Comparison of ENCODE assay signal across 25 mouse cellular contexts in genomic region chr4:134352929-134353328, GRCm38 (mm10). TPM values are rescaled to one million over a fixed set of nuclear protein-coding genes. Genes with fewer than 3 reads are reported as not detected.
DNase-seq lines count a peak whose midpoint lies in the region; ATAC-seq and TF ChIP-seq lines count a peak whose summit lies in the region.
"Had no signal": no experiment of that assay in that cellular context is flagged by ENCODE, and none has a peak within 500 bp of the region (broad histone marks: within the 10 kb centered on the region; RNA-seq: fewer than 3 reads in every experiment).

No protein-coding gene starts in this region.

- no peaks in the 10 kb centered on the region for H3K9me3 ChIP-seq in kidney, embryonic 16.5 days (ENCODE audit: low read length)
- H3K9me3 ChIP-seq in CH12.LX (replicated peaks; ENCODE audit: low read length), result peaks cover 9% of the 10 kb centered on the region
- H3K9me3 ChIP-seq in intestine, embryonic 16.5 days (ENCODE audit: control insufficient read depth, low read length), result no peaks in the 10 kb centered on the region
- no peaks in the 10 kb centered on the region for H3K9me3 ChIP-seq in forebrain, embryonic 12.5 days
- H3K9me3 ChIP-seq: forebrain, embryonic 10.5 days; heart, embryonic 13.5 days; hindbrain, embryonic 12.5 days; hindbrain, embryonic 15.5 days had no signal

- TF ChIP-seq RAD21 in CH12.LX (IDR thresholded peaks at IDR 0.05; ENCODE audit: low read depth, low read length), result no peak

- no peaks in the 10 kb centered on the region for H3K27me3 ChIP-seq in kidney, embryonic 16.5 days (ENCODE audit: insufficient read depth, low read length)
- no peaks in the 10 kb centered on the region for H3K27me3 ChIP-seq in CH12.LX (replicated peaks)
- H3K27me3 ChIP-seq in intestine, embryonic 16.5 days (replicated peaks; ENCODE audit: control insufficient read depth, insufficient read depth, low read length), result no peaks in the 10 kb centered on the region
- H3K27me3 ChIP-seq in forebrain, embryonic 12.5 days, result peaks cover 9% of the 10 kb centered on the region; the same call in 1 of the 2 replicates

- H3K4me3 ChIP-seq in kidney, embryonic 16.5 days (ENCODE audit: low read length), result no peak overlapping the region
- H3K4me3 ChIP-seq in CH12.LX (replicated peaks in 1 of 3; ENCODE audit: low read depth in 2 of 3, low read length in 2 of 3, poor library complexity in 1 of 3), result peak overlapping the region; percentile 61 to 64 (median 64)
- no peak overlapping the region for H3K4me3 ChIP-seq in intestine, embryonic 16.5 days (ENCODE audit: low read length)
- no peak overlapping the region for H3K4me3 ChIP-seq in forebrain, embryonic 12.5 days (replicated peaks)
- H3K4me3 ChIP-seq: forebrain, embryonic 10.5 days; heart, embryonic 13.5 days; hindbrain, embryonic 12.5 days; hindbrain, embryonic 15.5 days had no signal

- dilution Hi-C loops in CH12.LX (cut with MboI; ENCODE audit: extremely low pct_ligation_motif_present, extremely low pct_unique_long_range_greater_than_20kb, low sequenced_read_pairs), result no loop called here

- H3K36me3 ChIP-seq in kidney, embryonic 16.5 days (ENCODE audit: insufficient read depth, low read length), result no peaks in the 10 kb centered on the region
- peaks cover 0 to 17% of the 10 kb centered on the region in 2 experiments for H3K36me3 ChIP-seq in CH12.LX (replicated peaks in 1 of 2; ENCODE audit: control insufficient read depth in 1 of 2, insufficient read depth in 1 of 2, low read length in 1 of 2)
- H3K36me3 ChIP-seq in intestine, embryonic 16.5 days (ENCODE audit: control insufficient read depth, insufficient read depth, low read length), result no peaks in the 10 kb centered on the region
- H3K36me3 ChIP-seq in forebrain, embryonic 12.5 days (replicated peaks), result no peaks in the 10 kb centered on the region
- H3K36me3 ChIP-seq: forebrain, embryonic 10.5 days; heart, embryonic 13.5 days; hindbrain, embryonic 12.5 days; hindbrain, embryonic 15.5 days had no signal

- no peak for TF ChIP-seq POLR2A in CH12.LX (IDR thresholded peaks at IDR 0.05; ENCODE audit: low read depth, low read length)

- peaks cover 46% of the 10 kb centered on the region for H3K4me1 ChIP-seq in kidney, embryonic 16.5 days (ENCODE audit: insufficient read depth, low read length)
- peaks cover 27 to 51% of the 10 kb centered on the region in 2 experiments for H3K4me1 ChIP-seq in CH12.LX (ENCODE audit: control insufficient read depth in 1 of 2, insufficient read depth in 2 of 2)
- H3K4me1 ChIP-seq in intestine, embryonic 16.5 days (ENCODE audit: control insufficient read depth, insufficient read depth, low read length), result peaks cover 34% of the 10 kb centered on the region
- H3K4me1 ChIP-seq in forebrain, embryonic 12.5 days, result peaks cover 19% of the 10 kb centered on the region

- H3K79me2 ChIP-seq in CH12.LX (replicated peaks; ENCODE audit: control insufficient read depth, extremely low read depth, insufficient read depth, poor library complexity, severe bottlenecking), result no peaks in the 10 kb centered on the region

- TF ChIP-seq CTCF in CH12.LX (conservative IDR thresholded peaks at IDR 0.05 in 1 of 2, IDR thresholded peaks at IDR 0.05 in 1 of 2; ENCODE audit: low read depth in 2 of 2, low read length in 2 of 2), result no peak

- in situ Hi-C loops in CH12.LX (cut with MboI; ENCODE audit: low pct_ligation_motif_present, low pct_unique_long_range_greater_than_20kb, low sequenced_read_pairs), result loop anchor here (5.0 kb wide), 1 partner anchor 46 kb away; no protein-coding TSS in a partner anchor

- DNase-seq in kidney, postnatal 10 days, result no peak
- DNase-seq in CH12.LX (ENCODE audit: extremely low read depth) (peak; percentile 85), ZHBTc4 (ENCODE audit: low read depth, low spot score) (peak; percentile 41)
- no peak for DNase-seq in heart, adult 11 months
- DNase-seq: adrenal gland, postnatal 10 days; cerebellum, adult 11-12 months; cerebellum, adult 9-10 months; cerebellum, postnatal 14 days; forebrain, postnatal 0 days; gastrocnemius, postnatal 36 days; heart, postnatal 14 days; kidney, adult 18-20 months had no signal

- no peak overlapping the region for H3K4me2 ChIP-seq in kidney, embryonic 16.5 days (replicated peaks; ENCODE audit: low read depth, low read length)
- peak overlapping the region; percentile 99 for H3K4me2 ChIP-seq in CH12.LX (ENCODE audit: insufficient read depth, low read depth, poor library complexity, severe bottlenecking)
- H3K4me2 ChIP-seq in intestine, embryonic 16.5 days (ENCODE audit: low read depth, low read length), result no peak overlapping the region
- H3K4me2 ChIP-seq in forebrain, embryonic 12.5 days, result no peak overlapping the region
- H3K4me2 ChIP-seq: heart, embryonic 13.5 days; hindbrain, embryonic 12.5 days; hindbrain, embryonic 15.5 days had no signal

- no peak for ATAC-seq in kidney, embryonic 16.5 days (ENCODE audit: low FRiP score, low TSS enrichment)
- ATAC-seq in intestine, embryonic 16.5 days, result no peak
- no peak for ATAC-seq in cerebellum, adult (ENCODE audit: insufficient number of reproducible peaks, low FRiP score, low TSS enrichment)
- no peak for ATAC-seq in forebrain, embryonic 12.5 days (ENCODE audit: low FRiP score)
- ATAC-seq: CD4-positive, CD25-positive, alpha-beta regulatory T cell, adult 4 months; forebrain, embryonic 14.5 days; forebrain, postnatal 0 days had no signal

- no peak overlapping the region for H3K27ac ChIP-seq in kidney, embryonic 16.5 days (ENCODE audit: low read length)
- peak overlapping the region; percentile 81; the same call in 1 of the 2 replicates for H3K27ac ChIP-seq in CH12.LX (ENCODE audit: insufficient read depth, low read depth)
- peak overlapping the region; percentile 90 for H3K27ac ChIP-seq in intestine, embryonic 16.5 days (ENCODE audit: low read length)
- no peak overlapping the region for H3K27ac ChIP-seq in forebrain, embryonic 12.5 days
- H3K27ac ChIP-seq: heart, embryonic 13.5 days; hindbrain, embryonic 12.5 days; hindbrain, embryonic 15.5 days had no signal

- 33% methylated on average over 7 of the region's 7 CpGs for WGBS in kidney, embryonic 16.5 days
- 53% methylated on average over 7 of the region's 7 CpGs for WGBS in intestine, embryonic 16.5 days
- 86% methylated on average over 7 of the region's 7 CpGs for WGBS in forebrain, embryonic 12.5 days

- TF ChIP-seq EP300 in CH12.LX (IDR thresholded peaks at IDR 0.05; ENCODE audit: low read length), result no peak

- peak overlapping the region; percentile 8; the same call in 1 of the 2 replicates for H3K9ac ChIP-seq in kidney, embryonic 16.5 days (replicated peaks; ENCODE audit: low read length)
- H3K9ac ChIP-seq in CH12.LX (ENCODE audit: insufficient read depth, low read depth), result peak overlapping the region; percentile 45
- 0 out of 2 replicates have a peak overlapping the region, but pooled peaks have one; percentile 1 for H3K9ac ChIP-seq in intestine, embryonic 16.5 days (ENCODE audit: low read depth, low read length)
- no peak overlapping the region for H3K9ac ChIP-seq in forebrain, embryonic 12.5 days
- H3K9ac ChIP-seq: forebrain, postnatal 0 days; hindbrain, embryonic 12.5 days; hindbrain, embryonic 15.5 days had no signal

TF ChIP-seq in CH12.LX, 34 proteins besides CTCF, POLR2A, EP300 and RAD21 (continues in another document):
- TF ChIP-seq MAFK (IDR thresholded peaks at IDR 0.05; ENCODE audit: insufficient replicate concordance, low read length), result no peak
- no peak for TF ChIP-seq ZC3H11A (IDR thresholded peaks at IDR 0.05; ENCODE audit: low read depth, low read length)
- peak; percentile 78 for TF ChIP-seq SIN3A (IDR thresholded peaks at IDR 0.05; ENCODE audit: low read length)
- TF ChIP-seq TBP (conservative IDR thresholded peaks at IDR 0.05; ENCODE audit: low read depth, low read length), result peak; percentile 48; the same call in 1 of the 2 replicates
- no peak for TF ChIP-seq JUN (IDR thresholded peaks at IDR 0.05; ENCODE audit: insufficient read depth, low read depth, low read length)
- no peak for TF ChIP-seq UBTF (IDR thresholded peaks at IDR 0.05; ENCODE audit: low read depth, low read length)
- TF ChIP-seq GABPA (IDR thresholded peaks at IDR 0.05; ENCODE audit: insufficient replicate concordance, low read depth, low read length), result no peak
- TF ChIP-seq ETS1 (conservative IDR thresholded peaks at IDR 0.05; ENCODE audit: low read depth, low read length), result no peak
- 0 out of 2 replicates have a peak, but pooled peaks have one; percentile 1 for TF ChIP-seq ZMIZ1 (IDR thresholded peaks at IDR 0.05; ENCODE audit: low read depth, low read length)

RNA-seq across cellular contexts. Expression of gene Slc30a2, which starts 9.9 kb away (rescaled TPM):
- 0.92 and 1.4 TPM in 2 replicates for polyA plus RNA-seq in kidney, embryonic 16.5 days (2015; fragmentation: Nextera tagmentation; extraction: Ambion mirVana)
- total RNA-seq in CH12.LX (2012; rRNA removed) (8.9 and 9.7 TPM in 2 replicates), CH12.LX (2014; rRNA removed) (4.5 and 5.1 TPM in 2 replicates)
- polyA plus RNA-seq in CH12.LX (2012; ENCODE audit: insufficient read length, low read depth), result 22.4 and 23.6 TPM in 2 replicates
- polyA plus RNA-seq in intestine, embryonic 16.5 days (2015; fragmentation: Nextera tagmentation; extraction: Ambion mirVana), result 7.4 and 10.6 TPM in 2 replicates
- polyA plus RNA-seq in forebrain, embryonic 12.5 days (2016; fragmentation: Nextera tagmentation; extraction: Ambion mirVana), result not detected in 2 replicates
- total RNA-seq: forebrain, postnatal 0 days; granulocyte monocyte progenitor cell, adult 5-6 weeks; hematopoietic stem cell, adult 5-6 weeks had no signal
- polyA plus RNA-seq: C2C12; forebrain, embryonic 10.5 days; hindbrain, embryonic 12.5 days had no signal

RNA-seq across cellular contexts. Expression of gene Extl1, which starts 30.7 kb away (rescaled TPM):
- 0.32 and 0.61 TPM in 2 replicates for polyA plus RNA-seq in kidney, embryonic 16.5 days (2015; fragmentation: Nextera tagmentation; extraction: Ambion mirVana)
- total RNA-seq in CH12.LX (2012; rRNA removed) (1.0 and 4.5 TPM in 2 replicates), CH12.LX (2014; rRNA removed) (0.36 and 0.54 TPM in 2 replicates)
- 1.6 TPM in 2 replicates for polyA plus RNA-seq in CH12.LX (2012; ENCODE audit: insufficient read length, low read depth)
- 1.6 and 1.7 TPM in 2 replicates for polyA plus RNA-seq in intestine, embryonic 16.5 days (2015; fragmentation: Nextera tagmentation; extraction: Ambion mirVana)
- 0.32 and 0.37 TPM in 2 replicates for polyA plus RNA-seq in forebrain, embryonic 12.5 days (2016; fragmentation: Nextera tagmentation; extraction: Ambion mirVana)
- total RNA-seq: granulocyte monocyte progenitor cell, adult 5-6 weeks had no signal

RNA-seq across cellular contexts. Expression of gene Trim63, which starts 38.0 kb away (rescaled TPM):
- 3.3 and 4.1 TPM in 2 replicates for polyA plus RNA-seq in kidney, embryonic 16.5 days (2015; fragmentation: Nextera tagmentation; extraction: Ambion mirVana)
- total RNA-seq in CH12.LX (2012; rRNA removed) (0.25 TPM in 1 of 2 replicates, not detected in the other), CH12.LX (2014; rRNA removed) (0.16 TPM in 1 of 2 replicates, not detected in the other)
- 0.38 and 0.49 TPM in 2 replicates for polyA plus RNA-seq in CH12.LX (2012; ENCODE audit: insufficient read length, low read depth)
- 1.3 and 1.9 TPM in 2 replicates for polyA plus RNA-seq in intestine, embryonic 16.5 days (2015; fragmentation: Nextera tagmentation; extraction: Ambion mirVana)
- polyA plus RNA-seq in forebrain, embryonic 12.5 days (2016; fragmentation: Nextera tagmentation; extraction: Ambion mirVana), result 0.17 and 0.27 TPM in 2 replicates
- total RNA-seq: granulocyte monocyte progenitor cell, adult 5-6 weeks; hematopoietic stem cell, adult 5-6 weeks had no signal
- polyA plus RNA-seq: CD4-positive, CD25-positive, alpha-beta regulatory T cell, adult 4 months; forebrain, embryonic 14.5 days had no signal

RNA-seq across cellular contexts. Expression of gene Pafah2, which starts 43.2 kb away (rescaled TPM):
- polyA plus RNA-seq in kidney, embryonic 16.5 days (2015; fragmentation: Nextera tagmentation; extraction: Ambion mirVana), result 19.5 and 20.1 TPM in 2 replicates
- total RNA-seq in CH12.LX (2012; rRNA removed) (10.5 and 10.7 TPM in 2 replicates), CH12.LX (2014; rRNA removed) (8.9 and 10.6 TPM in 2 replicates)
- 9.1 and 10.4 TPM in 2 replicates for polyA plus RNA-seq in CH12.LX (2012; ENCODE audit: insufficient read length, low read depth)
- polyA plus RNA-seq in intestine, embryonic 16.5 days (2015; fragmentation: Nextera tagmentation; extraction: Ambion mirVana), result 61.6 and 69.2 TPM in 2 replicates
- 7.2 and 8.3 TPM in 2 replicates for polyA plus RNA-seq in forebrain, embryonic 12.5 days (2016; fragmentation: Nextera tagmentation; extraction: Ambion mirVana)

Comparison
In these comparisons a context has a peak if more than half of its experiments do, and no peak if none do; other contexts are left out.
1. H3K27ac ChIP-seq: peak in CH12.LX (single experiment) and intestine, embryonic 16.5 days (single experiment); none in kidney, embryonic 16.5 days (single experiment) and forebrain, embryonic 12.5 days (single experiment).
2. H3K4me3 ChIP-seq: peak in CH12.LX (3 of 3); none in kidney, embryonic 16.5 days (single experiment), intestine, embryonic 16.5 days (single experiment) and forebrain, embryonic 12.5 days (single experiment).
3. DNase-seq: peak in CH12.LX (single experiment) and ZHBTc4 (single experiment); none in kidney, postnatal 10 days (single experiment) and heart, adult 11 months (single experiment).